Mouse (Mus musculus) right cerebral cortex, adult 2 months (tissue): ENCODE measurements at regions not wholly inside any gene's neighbourhood (a gene's known extent, or its start where the extent isn't known, plus 50 kb on each side); places are given as distances from the start of the nearest gene placed in this dataset.
A peak's percentile ranks its signal among the peaks of the same experiment; 100 is the strongest.

ENCODE experiments used
- DNase-seq, 2 experiments: peaks; one replicate each; pipeline ENCODE4 v3.0.0; 2021 to 2022; ENCODE audit warnings: low spot score in 2 of 2

GRCm38 (mm10) chr11:64369516-64369915, 65.6 kb upstream of the Hs3st3a1 start:
- peak; percentile 48 to 58 for DNase-seq

DNA sequence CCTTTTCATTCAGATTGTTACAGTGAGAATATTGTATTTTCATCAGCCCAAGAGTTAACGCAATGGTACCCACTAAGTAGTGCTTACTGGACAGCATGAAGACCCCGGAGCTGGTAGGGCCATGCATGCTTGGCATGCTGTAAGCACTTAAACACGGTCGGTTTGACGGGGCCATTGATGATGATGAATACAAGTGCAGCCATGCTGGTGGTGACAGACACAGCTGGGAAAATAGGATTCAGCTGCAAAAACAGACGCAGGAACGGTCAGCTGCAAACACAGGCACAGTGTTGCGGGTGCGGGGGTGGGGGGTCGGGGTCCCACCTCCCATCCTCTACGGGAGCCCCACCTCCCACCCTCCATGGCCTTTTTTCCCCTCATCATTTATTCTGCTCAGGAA, 99.7 kb upstream of the Hs3st3a1 start:
- DNase-seq = no peak

DNA sequence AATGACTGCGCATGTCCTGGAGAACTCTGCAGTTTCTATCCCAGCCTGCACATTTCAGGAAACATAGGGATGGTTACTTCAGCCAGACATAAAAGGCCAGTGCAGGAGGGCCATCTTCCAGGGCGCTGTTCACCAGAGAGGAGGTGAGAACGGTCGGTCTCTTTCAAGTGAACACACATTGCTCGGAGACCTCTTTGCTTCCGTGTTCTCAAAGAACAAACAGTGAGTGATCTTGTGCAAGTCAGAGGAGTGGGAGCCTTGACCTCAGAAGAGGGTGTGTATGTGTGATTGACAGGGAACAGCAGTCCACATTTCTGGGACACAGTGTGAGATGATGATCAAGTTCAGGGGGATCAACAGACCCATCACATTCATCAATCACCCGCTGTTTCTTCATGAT, 102.7 kb upstream of the Hs3st3a1 start:
- no peak for DNase-seq

GRCm38 (mm10) chr11:64331811-64332210, 103.3 kb upstream of the Hs3st3a1 start:
- DNase-seq = peak; percentile 22 to 26

- no peak for DNase-seq
These were observed 106.0 kb upstream of the Hs3st3a1 start for GRCm38 (mm10) chr11:64329129-64329528.

GRCm38 (mm10) chr11:64327771-64328170, 107.4 kb upstream of the Hs3st3a1 start:
- no peak for DNase-seq

GRCm38 (mm10) chr11:64326646-64327045, 108.5 kb upstream of the Hs3st3a1 start:
- DNase-seq = no peak

DNA sequence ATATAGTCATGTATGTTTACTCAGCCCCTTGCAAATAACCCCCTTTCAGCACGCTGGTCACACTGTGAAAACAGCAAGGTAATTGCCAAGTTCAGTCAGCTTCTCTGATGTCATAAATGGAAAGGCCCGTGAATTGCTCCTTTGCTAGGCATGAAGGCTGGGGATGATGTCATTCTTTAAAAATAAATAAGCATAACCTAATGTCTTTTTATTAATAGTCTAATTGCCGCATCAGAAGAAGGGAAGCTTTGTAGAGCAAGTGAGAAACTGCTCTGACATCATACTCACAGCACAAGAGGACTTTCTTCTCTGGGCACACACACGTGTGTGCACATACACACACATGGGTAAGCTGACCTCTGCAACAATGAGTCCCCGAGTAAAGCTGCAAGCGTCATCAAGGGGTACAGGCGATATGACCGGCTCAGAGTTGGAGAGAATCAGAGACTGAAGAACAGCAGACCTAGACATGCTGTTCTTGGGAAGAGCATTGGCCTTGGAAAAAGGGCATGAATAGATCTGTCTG, 113.2 kb upstream of the Hs3st3a1 start:
- no peak for DNase-seq

DNA sequence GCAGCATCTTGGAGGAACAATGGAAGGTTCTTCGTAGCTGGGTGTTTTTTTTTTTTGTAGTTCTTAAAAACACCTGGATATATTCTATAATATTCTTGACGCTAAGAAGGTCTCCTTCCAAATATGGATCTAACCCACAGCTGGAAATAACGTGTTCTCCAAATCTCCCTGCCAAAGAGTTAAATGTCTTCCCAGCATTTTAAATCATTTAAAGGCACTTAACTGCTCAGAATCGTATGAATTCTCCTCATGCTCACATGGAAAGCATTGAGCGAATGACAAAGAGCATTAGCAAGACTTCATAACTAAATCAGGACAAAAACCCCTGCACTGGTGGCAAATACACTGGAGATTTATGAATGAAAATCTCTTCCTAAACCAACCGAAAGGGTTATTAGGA, 117.7 kb upstream of the Hs3st3a1 start:
- DNase-seq = no peak

- DNase-seq = no peak
These were observed 120.1 kb upstream of the Hs3st3a1 start for GRCm38 (mm10) chr11:64314997-64315396.

DNA sequence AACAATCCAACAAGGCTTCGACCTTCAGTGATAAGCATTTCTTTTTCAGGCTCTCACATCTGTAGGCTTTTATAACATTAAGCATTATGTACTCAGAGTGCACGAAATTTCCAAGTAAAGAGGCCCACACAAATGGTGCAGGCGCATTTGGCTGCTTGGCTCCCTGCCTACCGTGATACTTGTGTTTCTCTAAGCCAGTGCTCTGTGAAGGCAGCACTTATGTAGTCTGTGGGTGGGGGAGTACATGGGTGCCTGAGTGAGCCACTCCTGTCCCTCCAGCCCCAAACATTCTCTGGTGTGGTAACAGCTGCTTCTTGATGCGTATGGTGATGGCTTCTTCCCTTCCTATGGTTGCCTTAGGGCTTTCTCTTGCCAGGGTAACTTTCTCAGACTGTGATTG, 121.9 kb upstream of the Hs3st3a1 start:
- peak; percentile 6 to 17 for DNase-seq

GRCm38 (mm10) chr11:64309881-64310280, 125.3 kb upstream of the Hs3st3a1 start:
- DNase-seq = no peak

- DNase-seq = no peak
These were observed 137.3 kb upstream of the Hs3st3a1 start for GRCm38 (mm10) chr11:64297825-64298224.

- DNase-seq = no peak
These were observed 146.9 kb upstream of the Hs3st3a1 start for GRCm38 (mm10) chr11:64288236-64288635.

- DNase-seq = no peak
These were observed 147.6 kb upstream of the Hs3st3a1 start for GRCm38 (mm10) chr11:64287499-64287898.

- no peak for DNase-seq
These were observed 153.4 kb upstream of the Hs3st3a1 start for GRCm38 (mm10) chr11:64281781-64282180.

DNA sequence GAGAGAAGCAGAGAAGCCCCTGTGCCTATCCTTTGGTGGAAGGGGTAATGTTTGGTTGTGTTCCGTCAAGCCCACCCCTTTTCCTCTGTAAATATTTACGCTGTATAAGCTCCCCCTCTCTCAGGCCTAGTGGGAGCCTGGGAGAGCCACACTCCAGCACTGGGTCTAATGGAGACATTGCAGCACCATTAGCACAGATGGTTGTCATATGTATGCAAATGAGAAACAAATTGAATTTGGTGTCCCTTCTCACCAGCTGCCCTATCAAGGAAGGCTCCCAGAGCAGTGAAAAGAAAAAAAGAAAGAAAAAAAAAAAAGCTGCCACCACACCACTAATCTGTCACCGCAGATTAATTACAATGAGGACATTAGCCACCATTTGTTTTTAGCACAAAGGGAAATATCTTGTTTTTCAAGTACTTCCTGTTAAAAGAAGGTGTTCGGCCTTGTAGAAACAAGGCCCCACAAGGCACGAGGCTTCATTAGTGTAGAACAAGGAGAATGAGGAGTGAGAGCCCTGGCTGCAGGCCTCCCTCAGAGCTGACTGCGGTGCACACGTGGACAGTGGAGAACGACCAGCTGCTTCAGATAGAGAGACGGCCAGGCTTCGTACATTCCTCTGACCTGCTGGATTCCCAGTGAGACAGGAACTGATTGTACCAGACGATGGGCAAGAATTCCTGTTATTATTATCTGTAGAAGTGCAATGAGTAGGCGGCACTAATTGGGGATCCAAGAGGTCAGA, 156.7 kb upstream of the Hs3st3a1 start:
- no peak for DNase-seq

- DNase-seq = no peak
These were observed 161.4 kb upstream of the Hs3st3a1 start for GRCm38 (mm10) chr11:64273726-64274125.

- no peak for DNase-seq
These were observed 161.9 kb upstream of the Hs3st3a1 start for GRCm38 (mm10) chr11:64273214-64273613.

DNA sequence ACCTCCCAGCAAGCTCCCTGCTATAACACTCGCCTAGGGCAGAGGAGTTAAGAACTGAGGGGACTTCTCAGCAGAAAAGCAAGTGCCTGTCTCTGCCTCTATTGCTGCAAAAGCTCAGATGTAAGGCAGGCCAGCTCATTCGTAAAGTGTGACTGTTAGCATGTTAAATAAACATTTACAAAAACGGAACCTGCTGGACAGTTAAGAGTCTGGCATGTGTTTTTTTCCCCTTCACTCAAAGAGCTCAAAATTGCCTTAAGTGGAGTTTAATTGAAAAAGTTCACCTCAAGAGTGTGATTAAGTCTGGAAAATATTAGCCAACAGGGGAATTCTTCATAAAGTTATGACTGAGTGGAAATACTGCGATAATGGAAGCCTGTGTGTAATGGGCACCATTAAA, 167.0 kb upstream of the Hs3st3a1 start:
- no peak for DNase-seq

GRCm38 (mm10) chr11:64267547-64267946, 167.6 kb upstream of the Hs3st3a1 start:
- peak in 1 of 2 experiments; percentile 3 for DNase-seq

DNA sequence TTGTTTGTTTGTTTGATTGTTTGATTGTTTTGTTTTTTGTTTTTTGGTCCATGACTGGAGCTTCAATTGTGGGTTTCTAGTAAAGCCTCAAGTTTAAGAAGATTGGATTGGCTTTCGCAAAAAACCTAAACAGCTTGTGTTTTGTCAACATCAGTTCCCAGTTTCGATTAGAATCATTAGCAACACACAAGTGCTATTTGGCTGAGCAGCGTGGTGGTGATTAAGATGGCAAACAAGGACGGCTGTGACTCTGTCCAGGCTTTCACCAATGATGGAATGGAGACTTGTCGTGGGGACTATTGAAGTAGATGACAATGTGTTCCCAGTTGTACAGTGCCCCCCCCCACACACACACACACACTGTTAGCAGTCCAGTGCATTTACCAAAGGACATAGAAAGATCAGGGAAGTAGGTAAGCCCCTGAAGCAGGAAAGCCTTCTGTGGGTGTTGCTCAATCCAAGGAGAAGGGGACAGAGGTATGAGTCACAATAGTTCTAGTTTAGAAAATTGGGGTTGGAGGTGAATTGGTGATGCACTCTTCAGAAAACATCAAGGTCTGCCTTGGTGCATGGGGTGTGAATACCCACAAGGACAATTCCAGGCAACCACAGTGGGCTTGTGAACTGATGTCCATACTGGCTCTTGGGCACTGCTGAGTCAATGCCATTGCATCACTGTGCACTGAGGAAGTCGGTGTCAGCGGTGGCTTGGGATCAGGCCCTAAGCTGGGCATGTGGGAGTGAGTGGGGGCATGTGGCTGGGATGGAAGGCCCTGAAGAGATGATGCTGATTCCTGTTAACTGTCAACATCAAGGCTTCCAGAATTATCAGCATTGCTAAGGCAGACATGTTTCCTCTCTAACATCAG, 174.5 kb upstream of the Cox10 start:
- DNase-seq = no peak

- DNase-seq = no peak
These were observed 157.6 kb upstream of the Cox10 start for GRCm38 (mm10) chr11:64236873-64237272.
